Mouse (Mus musculus): Measurements from ENCODE around the gene Tmem101.
"Not testable (repeated sequence)": the region's sequence is repeated elsewhere in the genome, so short reads cannot be mapped to it uniquely, and the experiment has no call there.

DNA sequence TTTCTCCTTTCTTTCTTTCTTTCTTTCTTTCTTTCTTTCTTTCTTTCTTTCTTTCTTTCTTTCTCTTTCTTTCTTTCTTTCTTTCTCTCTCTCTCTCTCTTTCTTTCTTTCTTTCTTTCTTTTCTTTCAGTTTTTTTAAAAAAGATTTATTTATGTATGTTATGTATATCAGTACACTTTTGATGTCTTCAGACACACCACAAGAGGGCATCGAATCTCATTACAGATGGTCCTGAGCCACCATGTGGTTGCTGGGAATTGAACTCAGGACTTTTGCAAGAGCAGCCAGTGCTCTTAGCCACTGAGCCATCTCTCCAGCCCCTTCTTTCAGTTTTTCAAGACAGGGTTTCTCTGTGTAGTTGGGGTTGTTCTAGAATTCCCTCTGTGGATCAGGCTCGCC lies 1.8 kb upstream of the Tmem101 start:
- TF ChIP-seq CTCF, EP300 (IDR thresholded peaks at IDR 0.05; ENCODE audit: low read depth): not testable (repeated sequence)

Data from liver, embryonic 14.5 days (tissue).